In the genomic region with DNA sequence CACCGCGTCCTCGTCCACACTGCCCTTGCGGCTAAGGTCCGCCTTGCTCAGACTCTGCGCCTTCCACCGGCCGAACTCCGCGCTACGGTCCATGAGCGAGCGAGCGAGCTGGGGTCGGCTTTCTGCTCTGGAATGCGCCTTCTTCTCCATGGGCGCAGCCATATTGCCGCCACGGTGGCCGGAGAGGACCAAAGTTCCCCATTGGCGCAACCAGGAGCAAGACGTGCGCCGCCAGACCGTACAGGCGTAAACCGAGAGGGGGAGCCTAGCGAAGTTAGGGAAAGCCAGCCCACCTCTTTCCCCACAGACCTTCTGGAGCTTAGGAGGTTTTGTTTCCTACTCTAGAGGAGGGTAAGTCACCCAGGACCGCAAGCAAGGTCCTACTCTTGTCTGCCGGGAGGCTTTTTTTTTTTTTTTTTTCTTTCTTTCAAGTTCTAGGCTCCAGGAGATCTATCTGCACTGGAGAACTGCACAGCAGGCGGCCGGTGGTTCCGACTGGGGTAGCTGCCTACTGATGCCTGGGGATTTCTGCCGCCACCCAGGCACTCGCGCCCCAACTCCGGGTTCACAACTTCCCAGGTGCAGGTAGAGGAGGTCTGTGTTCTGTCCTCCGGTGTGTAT, we compare ENCODE assay signal across 8 mouse cellular contexts. TPM values are rescaled to one million over a fixed set of nuclear protein-coding genes. Genes with fewer than 3 reads are reported as not detected.
DNase-seq lines count a peak whose midpoint lies in the region; ATAC-seq lines count a peak whose summit lies in the region.

A gene (minus strand): TSS at position 171 of the 621 bp plus-strand sequence.

- peak within 1 kb of the TSS; percentile 70 for H3K9ac ChIP-seq in hindbrain, embryonic 12.5 days

- WGBS in hindbrain, embryonic 12.5 days: 1% methylated on average over 38 of the region's 38 CpGs

- peak within 1 kb of the TSS; percentile 66 for H3K4me2 ChIP-seq in hindbrain, embryonic 12.5 days (replicated peaks)

- peak within 1 kb of the TSS; percentile 93 for H3K27ac ChIP-seq in hindbrain, embryonic 12.5 days

- H3K9me3 ChIP-seq in hindbrain, embryonic 12.5 days (replicated peaks): no peaks in the 10 kb centered on the region

- H3K27me3 ChIP-seq in hindbrain, embryonic 12.5 days: no peaks in the 10 kb centered on the region

- DNase-seq in NIH3T3 (ENCODE audit: low read depth): peak; percentile 97
- peak; percentile 99 for DNase-seq in cerebellum, postnatal 10 days
- DNase-seq in frontal cortex, postnatal 10 days (ENCODE audit: low spot score in 2 of 2): peak; percentile 90 to 95
- DNase-seq in layer of hippocampus, postnatal 14 days (ENCODE audit: low spot score in 2 of 2): peak; percentile 96 to 98
- DNase-seq in lung, postnatal 14 days: peak; percentile 99
- peak; percentile 97 for DNase-seq in retina, adult 2 months (ENCODE audit: low read depth, low spot score)
- peak; percentile 95 to 97 for DNase-seq in thymus, postnatal 36 days

- peaks cover 9% of the 10 kb centered on the region for H3K4me1 ChIP-seq in hindbrain, embryonic 12.5 days

- peaks cover 22% of the 10 kb centered on the region for H3K36me3 ChIP-seq in hindbrain, embryonic 12.5 days

- peak within 1 kb of the TSS; percentile 64 for H3K4me3 ChIP-seq in hindbrain, embryonic 12.5 days

- ATAC-seq in hindbrain, embryonic 12.5 days (ENCODE audit: low FRiP score): peak; percentile 97

RNA-seq across cellular contexts. Expression of the gene that starts here (rescaled TPM):
- polyA plus RNA-seq in hindbrain, embryonic 12.5 days (2016; fragmentation: Nextera tagmentation; extraction: Ambion mirVana): 11.7 and 12.7 TPM in 2 replicates
- 10 to 100 TPM; 11.1 to 12.8 TPM for total RNA-seq in layer of hippocampus, postnatal 14 days (2021)

Comparison
In these comparisons a context has a peak if more than half of its experiments do, and no peak if none do; other contexts are left out.
1. Peak in every context shown above with its lines: DNase-seq, ATAC-seq, H3K4me3 ChIP-seq and H3K27ac ChIP-seq.